Mouse (Mus musculus): ENCODE results near the gene Plpp7. TPM values are rescaled to one million over a fixed set of nuclear protein-coding genes. Genes with fewer than 3 reads are reported as not detected.

Gene Plpp7
- polyA plus RNA-seq, 1 experiment from 2014 or later: 4.4 TPM

DNA sequence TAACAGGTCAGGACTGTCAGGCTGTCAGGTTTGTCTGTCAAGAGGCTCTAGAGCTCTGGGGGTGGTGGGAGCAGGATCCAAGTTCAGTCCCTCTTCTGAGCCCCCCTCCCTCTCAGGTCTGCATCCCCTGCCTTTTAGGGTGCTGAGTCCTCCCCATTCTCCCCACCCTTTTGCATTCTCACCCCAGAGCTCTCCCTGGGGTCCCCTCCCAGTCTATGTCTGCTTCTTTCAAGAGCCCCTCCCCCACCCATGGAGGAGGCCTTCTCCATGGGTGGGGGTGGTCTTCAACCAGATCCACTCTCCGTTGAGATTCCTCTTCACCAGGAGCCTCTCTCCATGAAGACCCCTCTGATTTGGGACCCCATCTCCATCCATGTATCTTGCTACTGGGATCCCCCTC, 54.8 kb downstream of the Plpp7 start:
- Histone ChIP-seq H3K36me3 (no peaks in the 10 kb centered on the region), H3K27me3 (replicated peaks) (no peaks in the 10 kb centered on the region), H3K4me1 (peaks cover 32% of the 10 kb centered on the region), H3K27ac (peak overlapping the region; percentile 98), H3K4me3 (replicated peaks) (peak overlapping the region; percentile 81), H3K4me2 (peak overlapping the region; percentile 88), H3K9ac (no peak overlapping the region), H3K9me3 (no peaks in the 10 kb centered on the region)
- no peak for ATAC-seq (ENCODE audit: insufficient read depth, low FRiP score, low read depth)
- 35% methylated on average over 1 of the region's 1 CpGs for WGBS

DNA sequence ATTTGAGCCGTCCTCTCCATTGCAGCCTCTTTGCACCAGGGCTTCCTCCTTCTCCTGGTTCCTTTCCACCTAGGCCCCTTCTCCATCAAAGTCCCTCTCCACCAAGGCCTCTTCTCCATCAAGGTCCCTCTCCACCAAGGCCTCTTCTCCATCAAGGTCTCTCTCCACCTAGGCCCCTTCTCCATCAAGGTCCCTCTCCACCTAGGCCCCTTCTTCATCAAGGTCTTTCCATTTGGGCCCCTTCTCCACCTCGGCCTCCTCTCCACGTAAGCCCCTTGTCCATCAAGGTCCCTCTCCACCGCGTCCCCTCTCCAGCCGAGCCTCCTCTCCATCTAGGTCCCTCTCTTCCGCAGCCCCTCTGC, 55.2 kb downstream of the Plpp7 start:
- H3K36me3 ChIP-seq: no peaks in the 10 kb centered on the region
- peak overlapping the region; percentile 19; the same call in 1 of the 2 replicates for H3K9ac ChIP-seq
- no peaks in the 10 kb centered on the region for H3K27me3 ChIP-seq (replicated peaks)
- H3K4me1 ChIP-seq: peaks cover 36% of the 10 kb centered on the region
- peak overlapping the region; percentile 81 for H3K4me3 ChIP-seq (replicated peaks)
- no peaks in the 10 kb centered on the region for H3K9me3 ChIP-seq
- H3K27ac ChIP-seq: peak overlapping the region; percentile 98
- no peak for ATAC-seq (ENCODE audit: insufficient read depth, low FRiP score, low read depth)
- 8% methylated on average over 7 of the region's 7 CpGs for WGBS
- peak overlapping the region; percentile 88 for H3K4me2 ChIP-seq

GRCm38 (mm10) chr2:32150924-32151659, 55.8 kb downstream of the Plpp7 start, which contains the start of gene Prrc2b:
Gene Prrc2b (plus strand): TSS chr2:32151082.
- no peaks in the 10 kb centered on the region for H3K27me3 ChIP-seq (replicated peaks)
- under 1% methylated on average over 67 of the region's 117 CpGs for WGBS
- peak; percentile 71 for ATAC-seq (ENCODE audit: insufficient read depth, low FRiP score, low read depth)
- H3K36me3 ChIP-seq: no peaks in the 10 kb centered on the region
- peak within 1 kb of the TSS; percentile 81 for H3K4me3 ChIP-seq (replicated peaks)
- peaks cover 42% of the 10 kb centered on the region for H3K4me1 ChIP-seq
- H3K4me2 ChIP-seq: peak within 1 kb of the TSS; percentile 88
- no peaks in the 10 kb centered on the region for H3K9me3 ChIP-seq
- H3K27ac ChIP-seq: peak within 1 kb of the TSS; percentile 98
- peak within 1 kb of the TSS; percentile 93 for H3K9ac ChIP-seq

- Histone ChIP-seq H3K4me1 (peaks cover 49% of the 10 kb centered on the region), H3K4me3 (replicated peaks) (peak overlapping the region; percentile 81), H3K36me3 (no peaks in the 10 kb centered on the region), H3K27ac (peak overlapping the region; percentile 98), H3K4me2 (peak overlapping the region; percentile 88), H3K27me3 (replicated peaks) (no peaks in the 10 kb centered on the region), H3K9me3 (no peaks in the 10 kb centered on the region), H3K9ac (peak overlapping the region; percentile 93)
- under 1% methylated on average over 22 of the region's 22 CpGs for WGBS
- ATAC-seq (ENCODE audit: insufficient read depth, low FRiP score, low read depth): no peak
Observed at GRCm38 (mm10) chr2:32151660-32152366, 56.5 kb downstream of the Plpp7 start.

- no peak for ATAC-seq (ENCODE audit: insufficient read depth, low FRiP score, low read depth)
- peak overlapping the region; percentile 88 for H3K4me2 ChIP-seq
- H3K9ac ChIP-seq: peak overlapping the region; percentile 93
- WGBS: 10% methylated on average over 12 of the region's 12 CpGs
- H3K4me1 ChIP-seq: peaks cover 56% of the 10 kb centered on the region
- no peaks in the 10 kb centered on the region for H3K36me3 ChIP-seq
- no peaks in the 10 kb centered on the region for H3K27me3 ChIP-seq (replicated peaks)
- peak overlapping the region; percentile 98 for H3K27ac ChIP-seq
- H3K9me3 ChIP-seq: no peaks in the 10 kb centered on the region
- peak overlapping the region; percentile 81 for H3K4me3 ChIP-seq (replicated peaks)
Observed at GRCm38 (mm10) chr2:32152367-32153034, 57.2 kb downstream of the Plpp7 start.

GRCm38 (mm10) chr2:32153041-32153790, 57.9 kb downstream of the Plpp7 start:
- ATAC-seq (ENCODE audit: insufficient read depth, low FRiP score, low read depth): no peak
- H3K4me1 ChIP-seq: peaks cover 61% of the 10 kb centered on the region
- peak overlapping the region; percentile 88 for H3K4me2 ChIP-seq
- H3K9me3 ChIP-seq: no peaks in the 10 kb centered on the region
- no peaks in the 10 kb centered on the region for H3K36me3 ChIP-seq
- H3K27ac ChIP-seq: peak overlapping the region; percentile 98
- peak overlapping the region; percentile 93; the same call in 1 of the 2 replicates for H3K9ac ChIP-seq
- H3K4me3 ChIP-seq (replicated peaks): peak overlapping the region; percentile 81
- WGBS: 11% methylated on average over 13 of the region's 13 CpGs
- no peaks in the 10 kb centered on the region for H3K27me3 ChIP-seq (replicated peaks)

GRCm38 (mm10) chr2:32153791-32154119, 58.4 kb downstream of the Plpp7 start:
- Histone ChIP-seq H3K4me1 (peaks cover 66% of the 10 kb centered on the region), H3K9ac (no peak overlapping the region), H3K4me3 (replicated peaks) (peak overlapping the region; percentile 81), H3K27me3 (replicated peaks) (no peaks in the 10 kb centered on the region), H3K9me3 (no peaks in the 10 kb centered on the region), H3K27ac (peak overlapping the region; percentile 98), H3K4me2 (peak overlapping the region; percentile 88), H3K36me3 (no peaks in the 10 kb centered on the region)
- ATAC-seq (ENCODE audit: insufficient read depth, low FRiP score, low read depth): no peak
- 12% methylated on average over 4 of the region's 4 CpGs for WGBS

DNA sequence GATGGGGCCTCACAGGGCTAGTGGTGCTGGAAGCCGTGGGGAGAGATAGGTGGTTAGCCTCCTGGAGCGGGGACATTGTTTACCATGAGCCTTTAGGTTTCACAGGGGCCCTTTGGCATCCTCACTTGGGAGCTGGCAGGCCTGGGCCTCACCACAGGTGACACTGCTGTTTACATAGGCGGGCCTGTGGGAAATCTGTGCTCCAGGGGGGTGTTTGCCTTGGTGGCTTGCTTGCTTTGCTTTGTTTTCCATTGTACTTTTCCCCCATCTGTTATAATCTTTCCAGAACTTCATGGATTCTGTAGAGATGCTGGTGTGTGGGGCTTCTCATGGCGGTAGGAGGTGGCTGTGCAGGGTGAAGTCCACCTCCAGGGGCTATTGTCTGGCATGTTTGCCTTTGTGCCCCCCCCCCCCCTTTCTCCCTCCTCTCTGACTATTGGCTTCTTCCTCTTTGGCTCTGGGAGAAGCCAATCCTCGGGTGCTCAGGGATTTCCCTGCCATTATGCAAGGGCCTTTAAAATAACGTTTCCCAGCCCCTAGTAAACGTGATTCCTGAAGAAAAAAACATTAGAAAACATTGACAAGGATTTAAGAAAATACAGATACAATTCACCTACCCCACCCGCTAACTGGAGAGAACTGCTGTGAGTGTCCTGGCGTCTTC, 59.1 kb downstream of the Plpp7 start:
- ATAC-seq (ENCODE audit: insufficient read depth, low FRiP score, low read depth): no peak
- Histone ChIP-seq H3K9me3 (no peaks in the 10 kb centered on the region), H3K4me1 (peaks cover 72% of the 10 kb centered on the region), H3K36me3 (no peaks in the 10 kb centered on the region), H3K9ac (no peak overlapping the region), H3K27me3 (replicated peaks) (no peaks in the 10 kb centered on the region), H3K4me3 (replicated peaks) (peak overlapping the region; percentile 81), H3K4me2 (peak overlapping the region; percentile 88), H3K27ac (peak overlapping the region; percentile 98)
- WGBS: 22% methylated on average over 9 of the region's 9 CpGs

DNA sequence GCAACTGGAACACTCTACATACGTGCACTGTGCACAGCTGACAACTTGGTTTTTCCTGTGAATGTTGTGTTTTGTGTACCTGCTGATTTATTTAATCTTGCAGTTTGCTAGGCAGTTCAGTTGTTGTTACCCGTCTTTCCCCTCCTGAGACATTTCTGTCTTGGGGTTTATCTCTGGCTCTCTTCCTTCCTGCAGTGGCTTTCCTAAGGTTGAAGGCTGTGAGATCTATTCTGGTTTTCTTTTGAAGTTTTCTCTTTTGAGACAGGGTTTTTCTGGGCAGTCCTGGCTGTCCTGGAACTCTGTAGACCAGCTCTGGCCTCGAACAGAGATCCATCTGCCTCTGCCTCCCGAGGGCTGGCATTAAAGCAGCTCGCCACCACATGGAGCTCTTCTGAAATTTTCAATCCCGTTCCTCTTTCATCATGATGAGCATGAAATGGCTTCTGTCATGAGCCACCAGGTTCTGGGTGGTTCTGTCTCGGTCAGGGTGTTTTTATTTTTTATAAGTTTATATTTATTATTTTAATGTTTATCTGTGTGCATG, 59.7 kb downstream of the Plpp7 start:
- WGBS: 53% methylated on average over 7 of the region's 7 CpGs
- ATAC-seq (ENCODE audit: insufficient read depth, low FRiP score, low read depth): no peak
- no peak overlapping the region for H3K9ac ChIP-seq

GRCm38 (mm10) chr2:32155614-32156013, 60.3 kb downstream of the Plpp7 start:
- Histone ChIP-seq H3K4me2 (no peak overlapping the region), H3K27ac (no peak overlapping the region)
- WGBS: 57% methylated on average over 6 of the region's 6 CpGs

More for the DNA sequence above, 59.7 kb downstream of the Plpp7 start:
- Histone ChIP-seq H3K4me3 (replicated peaks) (no peak overlapping the region), H3K36me3 (peaks cover 3% of the 10 kb centered on the region; the same call in 1 of the 2 replicates), H3K4me2 (peak overlapping the region; percentile 88), H3K27me3 (replicated peaks) (no peaks in the 10 kb centered on the region), H3K9me3 (no peaks in the 10 kb centered on the region), H3K27ac (peak overlapping the region; percentile 98; the same call in 1 of the 2 replicates), H3K4me1 (peaks cover 78% of the 10 kb centered on the region)

DNA sequence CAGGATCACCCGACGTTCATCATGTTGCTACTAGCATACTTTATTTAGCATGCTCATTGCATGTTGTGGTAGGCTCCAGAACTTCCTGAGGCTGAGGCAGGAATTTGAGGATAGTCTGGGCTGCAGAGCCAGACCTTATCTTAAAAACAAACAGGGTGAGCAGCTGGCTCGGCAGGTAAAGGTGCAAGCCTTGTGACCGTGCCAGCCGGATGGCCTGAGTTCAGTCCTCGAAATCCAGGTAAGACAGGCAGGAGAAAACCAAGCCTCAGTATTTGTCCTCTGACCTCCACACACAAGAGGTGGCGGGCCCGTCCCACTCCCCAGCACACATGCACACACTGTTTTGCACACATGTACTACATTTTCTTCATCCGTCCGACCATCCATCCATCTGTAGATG, 61.3 kb downstream of the Plpp7 start:
- Histone ChIP-seq H3K9ac (no peak overlapping the region; the same call in 1 of the 2 replicates), H3K27ac (peak overlapping the region; percentile 29), H3K4me3 (replicated peaks) (no peak overlapping the region), H3K9me3 (no peaks in the 10 kb centered on the region), H3K4me1 (peaks cover 77% of the 10 kb centered on the region), H3K27me3 (replicated peaks) (no peaks in the 10 kb centered on the region), H3K36me3 (peaks cover 4% of the 10 kb centered on the region; the same call in 1 of the 2 replicates), H3K4me2 (peak overlapping the region; percentile 19)
- ATAC-seq (ENCODE audit: insufficient read depth, low FRiP score, low read depth): no peak
- 42% methylated on average over 10 of the region's 10 CpGs for WGBS

More at GRCm38 (mm10) chr2:32155614-32156013, 60.3 kb downstream of the Plpp7 start:
- no peaks in the 10 kb centered on the region for H3K9me3 ChIP-seq
- H3K4me3 ChIP-seq (replicated peaks): no peak overlapping the region
- peaks cover 78% of the 10 kb centered on the region for H3K4me1 ChIP-seq
- H3K27me3 ChIP-seq (replicated peaks): no peaks in the 10 kb centered on the region
- no peak overlapping the region for H3K9ac ChIP-seq
- peaks cover 4% of the 10 kb centered on the region; the same call in 1 of the 2 replicates for H3K36me3 ChIP-seq
- no peak for ATAC-seq (ENCODE audit: insufficient read depth, low FRiP score, low read depth)

All from stomach, embryonic 15.5 days (tissue).